Mouse (Mus musculus): Measurements from ENCODE around the gene Os9. TPM values are rescaled to one million over a fixed set of nuclear protein-coding genes. Genes with fewer than 3 reads are reported as not detected.

Gene Os9
- total RNA-seq, 2 experiments from 2014 or later, result 111 to 116 TPM

GRCm38 (mm10) chr10:127123436-127123805 is 2.5 kb upstream of the Os9 start:
- intact Hi-C loops (cut with DNase I), result loop anchor here (2.0 to 5.0 kb wide), 2 partner anchors 41 to 104 kb away; partner anchors contain the start of gene B4galnt1
- peak; percentile 83 to 87 for DNase-seq (ENCODE audit: low spot score in 2 of 2)

- intact Hi-C loops (cut with DNase I), result loop anchor here (2.0 to 5.0 kb wide), 2 partner anchors 42 to 104 kb away; partner anchors contain the start of gene B4galnt1
- peak in 1 of 2 experiments; percentile 65 for DNase-seq (ENCODE audit: low spot score in 2 of 2)
These were observed 2.0 kb upstream of the Os9 start for GRCm38 (mm10) chr10:127122784-127123435.

- intact Hi-C loops (cut with DNase I), result loop anchor here (2.0 to 5.0 kb wide), 2 partner anchors 43 to 105 kb away; partner anchors contain the start of gene B4galnt1
- no peak for DNase-seq (ENCODE audit: low spot score in 2 of 2)
These were observed 1.1 kb upstream of the Os9 start for GRCm38 (mm10) chr10:127122018-127122417.

GRCm38 (mm10) chr10:127120301-127121065 is 448 bp downstream of the Os9 start:
- intact Hi-C loops (cut with DNase I), result loop anchor here (5.0 kb wide), 1 partner anchor 107 kb away; no protein-coding TSS in a partner anchor
- peak in 1 of 2 experiments; percentile 23 for DNase-seq (ENCODE audit: low spot score in 2 of 2)

GRCm38 (mm10) chr10:127119229-127119628 is 1.7 kb downstream of the Os9 start:
- intact Hi-C loops (cut with DNase I), result no loop called here
- DNase-seq (ENCODE audit: low spot score in 2 of 2), result no peak

- intact Hi-C loops (cut with DNase I), result no loop called here
- no peak for DNase-seq (ENCODE audit: low spot score in 2 of 2)
These were observed 2.5 kb downstream of the Os9 start for GRCm38 (mm10) chr10:127118470-127118869.

- no peak for DNase-seq (ENCODE audit: low spot score in 2 of 2)
- intact Hi-C loops (cut with DNase I), result no loop called here
These were observed 5.9 kb downstream of the Os9 start for GRCm38 (mm10) chr10:127115068-127115467.

- intact Hi-C loops (cut with DNase I), result no loop called here
- DNase-seq (ENCODE audit: low spot score in 2 of 2), result no peak
These were observed 6.5 kb downstream of the Os9 start for GRCm38 (mm10) chr10:127114408-127114807.

- intact Hi-C loops (cut with DNase I), result no loop called here
- no peak for DNase-seq (ENCODE audit: low spot score in 2 of 2)
These were observed 9.7 kb downstream of the Os9 start for GRCm38 (mm10) chr10:127111001-127111887.

GRCm38 (mm10) chr10:127108262-127108583 is 12.7 kb downstream of the Os9 start:
- intact Hi-C loops (cut with DNase I), result no loop called here
- DNase-seq (ENCODE audit: low spot score in 2 of 2), result no peak

GRCm38 (mm10) chr10:127107563-127108261 is 13.2 kb downstream of the Os9 start:
- intact Hi-C loops (cut with DNase I), result no loop called here
- no peak for DNase-seq (ENCODE audit: low spot score in 2 of 2)

GRCm38 (mm10) chr10:127103631-127104030 is 17.3 kb downstream of the Os9 start:
- intact Hi-C loops (cut with DNase I), result no loop called here

GRCm38 (mm10) chr10:127101151-127101550 is 19.8 kb downstream of the Os9 start:
- intact Hi-C loops (cut with DNase I), result no loop called here
- DNase-seq (ENCODE audit: low spot score in 2 of 2), result no peak

More at GRCm38 (mm10) chr10:127103631-127104030, 17.3 kb downstream of the Os9 start:
- no peak for DNase-seq (ENCODE audit: low spot score in 2 of 2)

GRCm38 (mm10) chr10:127100414-127100813 is 20.5 kb downstream of the Os9 start:
- no peak for DNase-seq (ENCODE audit: low spot score in 2 of 2)
- intact Hi-C loops (cut with DNase I), result no loop called here

GRCm38 (mm10) chr10:127099868-127100267 is 21.1 kb downstream of the Os9 start:
- intact Hi-C loops (cut with DNase I), result no loop called here
- no peak for DNase-seq (ENCODE audit: low spot score in 2 of 2)

GRCm38 (mm10) chr10:127099191-127099590 is 21.7 kb downstream of the Os9 start:
- intact Hi-C loops (cut with DNase I), result no loop called here
- DNase-seq (ENCODE audit: low spot score in 2 of 2), result no peak

- intact Hi-C loops (cut with DNase I), result no loop called here
- no peak for DNase-seq (ENCODE audit: low spot score in 2 of 2)
These were observed 22.4 kb downstream of the Os9 start for GRCm38 (mm10) chr10:127098514-127098913.

GRCm38 (mm10) chr10:127094382-127094802 is 26.5 kb downstream of the Os9 start:
- peak in 1 of 2 experiments; percentile 66 for DNase-seq (ENCODE audit: low spot score in 2 of 2)
- intact Hi-C loops (cut with DNase I), result no loop called here

GRCm38 (mm10) chr10:127092742-127093141 is 28.2 kb downstream of the Os9 start:
- intact Hi-C loops (cut with DNase I), result no loop called here
- no peak for DNase-seq (ENCODE audit: low spot score in 2 of 2)

Data from left cerebral cortex, postnatal 14 days (tissue).